Mouse (Mus musculus) small intestine, adult 2 months (tissue): ENCODE results near the gene Klhl2. TPM values are rescaled to one million over a fixed set of nuclear protein-coding genes. Genes with fewer than 3 reads are reported as not detected.

Experiments used
- H3K27ac ChIP-seq: fragments of 200-500 bp; 2 replicates; pipeline ENCODE4 v1.5.1; 2012; ENCODE audit warnings: low read depth, low read length, control low read depth, inconsistent platforms; ENCODE audit not compliant: insufficient read depth
- H3K27me3 ChIP-seq: fragments of 200-500 bp; 2 replicates; pipeline ENCODE4 v1.6.1; 2012; ENCODE audit warnings: mild to moderate bottlenecking, moderate library complexity, low read length, inconsistent platforms; ENCODE audit not compliant: control insufficient read depth, insufficient read depth
- H3K36me3 ChIP-seq: fragments of 200-500 bp; 2 replicates; pipeline ENCODE4 v1.6.1; 2012; ENCODE audit warnings: mild to moderate bottlenecking, low read length, control low read depth, inconsistent platforms; ENCODE audit not compliant: control insufficient read depth, insufficient read depth
- H3K4me1 ChIP-seq: fragments of 200-500 bp; 2 replicates; pipeline ENCODE4 v1.6.1; 2012; ENCODE audit warnings: low read length, inconsistent platforms, mixed read lengths; ENCODE audit not compliant: control insufficient read depth, insufficient read depth, insufficient read length
- H3K4me3 ChIP-seq: fragments of 200-500 bp; 2 replicates; pipeline ENCODE4 v1.5.1; 2012; ENCODE audit warnings: low read depth, mild to moderate bottlenecking, control low read depth, inconsistent platforms, low read length, moderate library complexity
- CTCF ChIP-seq: fragments of 200-500 bp; IDR thresholded peaks from 2 replicates; pipeline ENCODE4 v1.5.1; 2012; ENCODE audit warnings: low read depth, mild to moderate bottlenecking, control low read depth, inconsistent platforms, low read length, moderate library complexity, mixed read lengths; ENCODE audit not compliant: insufficient replicate concordance, insufficient read length; ENCODE audit errors: extremely low read depth
- POLR2A ChIP-seq: fragments of 200-500 bp; IDR thresholded peaks from 2 replicates; pipeline ENCODE4 v1.6.1; 2012; ENCODE audit warnings: low read depth, mild to moderate bottlenecking, control low read depth, inconsistent platforms, low read length, moderate library complexity
- WGBS: fragments of 180-500 bp; shearing (Covaris S2); methylation state at CpG from one replicate; pipeline ENCODE4 v1.1.7; 2018; 5-methylcytosine and 5-hydroxymethylcytosine counted together
- polyA plus RNA-seq: library from polyadenylated mRNA; depleted of rRNA; stranded (reverse); fragments of >200 nt; gene quantifications from 2 replicates; pipeline ENCODE4 v1.2.3, GENCODE M21; 2012

Gene Klhl2
- polyA plus RNA-seq, 1 experiment: 6.0 TPM

DNA sequence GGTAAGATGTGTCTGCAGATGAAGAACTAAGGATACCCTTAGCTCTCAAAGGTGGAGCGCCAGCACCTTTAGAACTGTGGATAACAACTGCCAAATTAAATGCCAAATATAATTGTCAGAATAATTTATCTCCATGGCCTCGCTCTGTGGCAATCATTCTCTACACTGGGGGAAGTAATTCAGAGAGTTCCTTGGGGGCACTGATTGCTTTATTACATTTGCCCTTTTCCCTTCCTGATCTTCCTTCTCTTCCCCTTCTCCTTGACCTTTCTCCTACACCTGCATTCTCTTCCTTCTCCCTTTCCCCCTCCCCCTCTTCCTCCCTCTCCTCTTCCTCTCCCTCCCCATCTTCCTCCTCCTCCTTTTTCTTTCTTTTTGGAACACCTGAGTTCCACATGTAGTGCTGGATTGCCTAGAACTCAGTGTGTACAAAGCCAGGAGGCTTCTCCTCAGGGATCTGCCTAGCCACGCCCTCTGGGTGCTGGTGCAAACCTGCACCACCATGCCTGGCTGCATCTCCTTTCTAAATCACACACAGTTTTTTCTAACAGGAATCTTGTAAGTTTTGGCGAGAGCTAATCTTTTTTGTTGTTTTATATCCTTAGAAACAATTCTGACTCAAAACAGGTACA, 58.5 kb downstream of the Klhl2 start:
- H3K36me3 ChIP-seq: no peaks in the 10 kb centered on the region
- peaks cover 21% of the 10 kb centered on the region for H3K4me1 ChIP-seq
- TF ChIP-seq CTCF (no peak), POLR2A (no peak)
- 27% methylated on average over 4 of the region's 4 CpGs for WGBS
- H3K4me3 ChIP-seq: no peak overlapping the region
- H3K27me3 ChIP-seq: no peaks in the 10 kb centered on the region
- H3K27ac ChIP-seq: peak overlapping the region; percentile 33; the same call in 1 of the 2 replicates

DNA sequence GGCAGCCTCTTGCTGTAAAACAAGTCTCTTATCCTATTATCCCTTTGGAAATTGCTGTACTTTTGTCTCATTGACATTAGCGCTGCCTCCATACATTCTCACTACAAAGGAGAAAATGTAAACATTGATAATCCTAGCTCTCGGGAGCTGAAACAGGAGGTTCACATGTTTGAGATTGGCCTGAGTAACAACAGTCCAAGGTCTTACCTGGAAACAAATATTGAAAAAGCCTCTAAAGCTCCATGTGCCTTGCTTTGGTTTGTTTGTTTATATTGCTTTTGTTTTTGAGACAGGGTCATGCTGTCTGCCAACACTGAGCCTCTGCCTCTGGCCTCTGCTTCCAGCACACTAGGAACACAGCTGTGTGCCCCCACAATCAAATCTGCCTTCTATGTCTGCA, 59.4 kb downstream of the Klhl2 start:
- Histone ChIP-seq H3K27me3 (no peaks in the 10 kb centered on the region), H3K36me3 (no peaks in the 10 kb centered on the region), H3K4me3 (no peak overlapping the region), H3K27ac (no peak overlapping the region), H3K4me1 (peaks cover 21% of the 10 kb centered on the region)
- 38% methylated on average over 2 of the region's 2 CpGs for WGBS
- no peak for TF ChIP-seq POLR2A
- TF ChIP-seq CTCF: no peak

DNA sequence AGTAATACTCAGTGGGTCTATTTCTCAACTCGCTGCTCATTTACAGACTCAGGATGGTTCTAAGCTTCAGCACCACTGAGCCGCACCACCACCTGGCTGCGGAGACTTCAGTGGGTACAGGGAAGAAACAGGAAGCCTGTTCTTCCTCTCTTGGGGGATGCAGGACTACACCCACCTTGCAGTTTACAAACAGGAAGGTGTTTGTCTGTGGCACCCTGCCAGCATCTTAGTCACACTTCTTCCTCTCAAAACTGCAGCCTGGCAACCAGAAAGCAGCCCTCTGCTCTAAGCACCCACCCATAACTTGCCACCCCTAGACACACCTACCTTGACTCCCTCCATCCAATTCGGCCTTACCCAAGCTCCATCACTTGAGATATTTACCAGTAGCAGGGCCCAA, 61.1 kb downstream of the Klhl2 start:
- TF ChIP-seq POLR2A (no peak), CTCF (no peak)
- no peak overlapping the region for H3K27ac ChIP-seq
- 87% methylated on average over 4 of the region's 4 CpGs for WGBS
- H3K36me3 ChIP-seq: no peaks in the 10 kb centered on the region
- no peak overlapping the region for H3K4me3 ChIP-seq
- H3K4me1 ChIP-seq: peaks cover 21% of the 10 kb centered on the region
- H3K27me3 ChIP-seq: no peaks in the 10 kb centered on the region

DNA sequence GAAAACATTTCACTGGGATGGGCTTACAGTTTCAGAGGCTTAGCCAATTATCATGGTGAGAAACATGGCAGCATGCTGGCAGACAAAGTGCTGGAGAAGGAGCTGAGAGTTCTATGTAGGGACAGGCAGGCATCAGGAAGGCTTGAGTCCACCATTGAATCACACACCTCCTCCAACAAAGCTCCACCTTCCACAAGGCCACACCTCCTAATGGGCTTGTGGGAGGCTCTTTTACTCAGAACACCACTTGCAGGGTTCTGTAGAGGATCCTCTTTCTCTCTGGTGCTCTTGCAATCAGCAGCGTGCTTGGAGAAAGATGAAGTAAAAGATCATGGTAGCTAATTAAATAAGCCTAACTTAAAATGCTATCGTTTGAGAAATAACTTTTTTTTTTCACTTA, 63.0 kb downstream of the Klhl2 start:
- Histone ChIP-seq H3K27ac (no peak overlapping the region), H3K4me3 (no peak overlapping the region), H3K36me3 (no peaks in the 10 kb centered on the region), H3K4me1 (peaks cover 18% of the 10 kb centered on the region), H3K27me3 (no peaks in the 10 kb centered on the region)
- TF ChIP-seq POLR2A (no peak), CTCF (no peak)
- WGBS: 88% methylated on average over 2 of the region's 2 CpGs

DNA sequence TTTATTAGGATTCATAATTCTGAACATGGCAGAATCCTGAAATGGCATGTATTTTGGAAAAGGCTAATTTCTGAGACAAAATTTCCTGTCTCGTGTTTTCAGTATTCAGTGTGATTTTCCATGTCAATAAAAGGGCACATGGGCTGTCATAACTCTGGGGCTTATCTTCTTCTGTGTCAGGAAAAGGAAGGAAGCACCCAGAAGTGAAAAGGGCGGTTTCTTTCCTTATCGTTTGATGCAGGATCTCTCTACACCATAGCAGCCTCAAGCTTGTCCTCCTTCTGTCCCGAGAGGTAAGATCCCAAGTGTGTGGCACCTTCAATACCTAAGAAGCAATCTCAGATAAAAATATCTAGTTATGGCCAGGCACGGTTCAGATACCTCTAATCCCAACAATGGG, 65.6 kb downstream of the Klhl2 start:
- no peaks in the 10 kb centered on the region for H3K27me3 ChIP-seq
- TF ChIP-seq CTCF (no peak), POLR2A (no peak)
- 69% methylated on average over 5 of the region's 5 CpGs for WGBS
- H3K4me3 ChIP-seq: no peak overlapping the region
- H3K4me1 ChIP-seq: peaks cover 3% of the 10 kb centered on the region; the same call in 1 of the 2 replicates
- no peak overlapping the region for H3K27ac ChIP-seq
- H3K36me3 ChIP-seq: no peaks in the 10 kb centered on the region

DNA sequence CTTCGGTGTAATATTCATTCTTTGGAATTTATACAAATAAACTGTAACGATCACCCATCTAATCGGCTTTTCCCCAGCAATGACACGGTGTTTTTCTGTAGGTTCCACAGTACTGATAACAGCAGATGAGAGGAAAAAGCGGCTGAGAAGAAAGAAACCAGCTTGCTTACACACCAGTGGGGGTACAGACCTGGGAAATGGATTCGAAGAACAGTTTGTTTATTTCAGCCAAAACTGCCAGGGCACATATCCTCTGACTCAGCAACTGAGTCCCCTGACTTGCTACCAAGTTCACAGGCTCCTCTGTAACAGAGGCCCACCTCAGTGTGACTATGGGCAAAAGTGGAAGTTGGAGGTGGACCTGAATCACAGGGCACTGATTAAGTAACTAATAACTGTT, 67.9 kb downstream of the Klhl2 start:
- no peak for TF ChIP-seq POLR2A
- no peak for TF ChIP-seq CTCF
- WGBS: 86% methylated on average over 6 of the region's 6 CpGs
- no peak overlapping the region for H3K4me3 ChIP-seq
- no peaks in the 10 kb centered on the region for H3K4me1 ChIP-seq
- no peak overlapping the region for H3K27ac ChIP-seq
- H3K36me3 ChIP-seq: no peaks in the 10 kb centered on the region
- no peaks in the 10 kb centered on the region for H3K27me3 ChIP-seq

DNA sequence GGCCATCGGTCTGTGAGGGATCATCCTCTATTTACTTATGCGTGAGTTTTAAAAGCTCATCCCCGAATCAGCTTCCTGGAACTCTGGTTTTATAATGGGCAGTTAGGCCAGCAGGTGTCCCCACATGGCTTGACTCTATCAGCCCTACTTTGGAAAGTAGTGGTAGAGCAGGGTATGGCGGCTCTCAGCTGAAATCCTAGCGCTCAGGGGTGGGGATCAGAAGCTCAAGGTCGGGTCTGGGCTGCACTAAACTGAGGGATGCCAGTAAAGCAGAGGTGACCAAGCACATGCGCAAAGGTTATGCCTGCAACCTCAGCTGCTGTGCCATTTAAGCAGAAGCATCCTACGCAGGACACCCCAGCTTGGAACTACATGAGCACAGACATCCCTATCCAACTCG, 71.9 kb downstream of the Klhl2 start:
- no peaks in the 10 kb centered on the region for H3K4me1 ChIP-seq
- H3K27ac ChIP-seq: no peak overlapping the region
- 67% methylated on average over 9 of the region's 9 CpGs for WGBS
- H3K36me3 ChIP-seq: 0 out of 2 replicates have a peak, but pooled peaks cover 1% of the 10 kb centered on the region
- no peak overlapping the region for H3K4me3 ChIP-seq
- no peaks in the 10 kb centered on the region for H3K27me3 ChIP-seq
- no peak for TF ChIP-seq CTCF
- no peak for TF ChIP-seq POLR2A
